Mouse (Mus musculus) CH12.LX (cell line): ENCODE results near the gene Eps15. TPM values are rescaled to one million over a fixed set of nuclear protein-coding genes. Genes with fewer than 3 reads are reported as not detected.

Experiments
- DNase-seq: peaks from one replicate; pipeline ENCODE4 v3.0.0-alpha.2; 2013; ENCODE audit errors: extremely low read depth
- H3K27ac ChIP-seq: 2 replicates; pipeline ENCODE4 v1.5.1; 2012; ENCODE audit warnings: low read depth, mild to moderate bottlenecking, control low read depth, moderate library complexity; ENCODE audit not compliant: insufficient read depth
- H3K27me3 ChIP-seq: replicated peaks from 2 replicates; pipeline ENCODE3; 2012; ENCODE audit warnings: inconsistent platforms
- H3K36me3 ChIP-seq, 2 experiments: replicated peaks in 1 of 2; 2 replicates each; pipeline versions ENCODE3 to v1.6.1; 2012; ENCODE audit warnings: inconsistent platforms in 1 of 2, low read length in 1 of 2, mild to moderate bottlenecking in 1 of 2, mixed read lengths in 1 of 2, moderate library complexity in 1 of 2; ENCODE audit not compliant: control insufficient read depth in 1 of 2, insufficient read depth in 1 of 2
- H3K4me1 ChIP-seq, 2 experiments: 2 replicates each; pipeline ENCODE4 v1.6.1; 2012; ENCODE audit warnings: inconsistent platforms in 1 of 2, moderate library complexity in 1 of 2; ENCODE audit not compliant: insufficient read depth in 2 of 2, control insufficient read depth in 1 of 2
- H3K4me2 ChIP-seq: 2 replicates; pipeline ENCODE4 v1.6.1; 2012; ENCODE audit warnings: low read depth, mild to moderate bottlenecking, control low read depth; ENCODE audit not compliant: poor library complexity, insufficient read depth, severe bottlenecking
- H3K4me3 ChIP-seq, 3 experiments: fragments of 150-350 bp in 1 of 3; sonication (generic) in 1 of 3; replicated peaks in 1 of 3; 2 replicates each; pipeline versions ENCODE3 to v1.5.1; 2011 to 2012; ENCODE audit warnings: low read depth in 2 of 3, low read length in 2 of 3, mild to moderate bottlenecking in 2 of 3, moderate library complexity in 2 of 3, control low read depth in 1 of 3, improper control_type of control experiment in 1 of 3, inconsistent platforms in 1 of 3, mixed read lengths in 1 of 3; ENCODE audit not compliant: poor library complexity in 1 of 3
- H3K79me2 ChIP-seq: replicated peaks from 2 replicates; pipeline ENCODE4 v1.6.1; 2012; ENCODE audit warnings: mild to moderate bottlenecking, moderate library complexity; ENCODE audit not compliant: control insufficient read depth, poor library complexity, insufficient read depth, severe bottlenecking; ENCODE audit errors: extremely low read depth
- H3K9ac ChIP-seq: 2 replicates; pipeline ENCODE4 v1.6.1; 2012; ENCODE audit warnings: low read depth, mild to moderate bottlenecking, control low read depth, moderate library complexity; ENCODE audit not compliant: insufficient read depth
- H3K9me3 ChIP-seq: replicated peaks from 2 replicates; pipeline ENCODE3; 2012; ENCODE audit warnings: low read length, inconsistent platforms, mixed read lengths
- CHD1 ChIP-seq: IDR thresholded peaks from 2 replicates; pipeline ENCODE4 v1.6.1; 2012; ENCODE audit warnings: low read depth, low read length, improper control_type of control experiment, inconsistent platforms
- CTCF ChIP-seq, 2 experiments: IDR thresholded peaks in 1 of 2; conservative IDR thresholded peaks in 1 of 2; 2 replicates each; pipeline ENCODE4 v1.5.1; 2011 to 2012; ENCODE audit warnings: low read depth in 2 of 2, low read length in 2 of 2, improper control_type of control experiment in 1 of 2, inconsistent platforms in 1 of 2, mild to moderate bottlenecking in 1 of 2, moderate library complexity in 1 of 2
- ELF1 ChIP-seq: IDR thresholded peaks from 2 replicates; pipeline ENCODE4 v1.6.1; 2014; ENCODE audit warnings: low read depth, mild to moderate bottlenecking, inconsistent platforms, low read length, improper control_type of control experiment
- EP300 ChIP-seq: IDR thresholded peaks from 2 replicates; pipeline ENCODE4 v1.6.1; 2011; ENCODE audit warnings: low read length, improper control_type of control experiment
- ETS1 ChIP-seq: conservative IDR thresholded peaks from 2 replicates; pipeline ENCODE4 v1.6.1; 2012; ENCODE audit warnings: low read depth, mild to moderate bottlenecking, inconsistent platforms, low read length, improper control_type of control experiment, moderate library complexity
- JUN ChIP-seq: IDR thresholded peaks from 2 replicates; pipeline ENCODE4 v1.6.1; 2011; ENCODE audit warnings: low read depth, mild to moderate bottlenecking, low read length, improper control_type of control experiment, moderate library complexity; ENCODE audit not compliant: insufficient read depth
- MAX ChIP-seq: IDR thresholded peaks from 2 replicates; pipeline ENCODE4 v1.6.1; 2011; ENCODE audit warnings: low read length, improper control_type of control experiment
- POLR2A ChIP-seq: IDR thresholded peaks from 2 replicates; pipeline ENCODE4 v1.6.1; 2011; ENCODE audit warnings: low read depth, mild to moderate bottlenecking, improper control_type of control experiment, low read length
- POLR2AphosphoS2 ChIP-seq: IDR thresholded peaks from 2 replicates; pipeline ENCODE4 v1.6.1; 2011; ENCODE audit warnings: low read depth, low read length, improper control_type of control experiment
- RCOR1 ChIP-seq: conservative IDR thresholded peaks from 2 replicates; pipeline ENCODE4 v1.6.1; 2012; ENCODE audit warnings: low read depth, mild to moderate bottlenecking, inconsistent platforms, low read length, improper control_type of control experiment
- SMC3 ChIP-seq: IDR thresholded peaks from 2 replicates; pipeline ENCODE4 v1.6.1; 2011; ENCODE audit warnings: low read depth, low read length, improper control_type of control experiment
- USF1 ChIP-seq: IDR thresholded peaks from 2 replicates; pipeline ENCODE4 v1.6.1; 2014; ENCODE audit warnings: low read depth, mild to moderate bottlenecking, inconsistent platforms, low read length, improper control_type of control experiment
- USF2 ChIP-seq: conservative IDR thresholded peaks from 2 replicates; pipeline ENCODE4 v1.6.1; 2011; ENCODE audit warnings: low read depth, low read length, improper control_type of control experiment
- ZC3H11A ChIP-seq: IDR thresholded peaks from 2 replicates; pipeline ENCODE4 v1.6.1; 2012; ENCODE audit warnings: low read depth, mild to moderate bottlenecking, inconsistent platforms, low read length, improper control_type of control experiment
- ZMIZ1 ChIP-seq: IDR thresholded peaks from 2 replicates; pipeline ENCODE4 v1.6.1; 2012; ENCODE audit warnings: low read depth, mild to moderate bottlenecking, inconsistent platforms, low read length, improper control_type of control experiment
- ZNF384 ChIP-seq: IDR thresholded peaks from 2 replicates; pipeline ENCODE4 v1.6.1; 2012; ENCODE audit warnings: low read depth, low read length, improper control_type of control experiment, inconsistent platforms
- dilution Hi-C: fragments of 300-500 bp; cut with MboI; formaldehyde crosslinking; loops from 2 replicates; pipeline ENCODE4 v1.14.3; 2020; ENCODE audit warnings: low sequenced_read_pairs; ENCODE audit not compliant: extremely low pct_unique_long_range_greater_than_20kb, extremely low pct_ligation_motif_present
- in situ Hi-C: fragments of 300-500 bp; cut with MboI; formaldehyde crosslinking; loops from 3 replicates; pipeline ENCODE4 v1.14.3; 2019; ENCODE audit warnings: low sequenced_read_pairs, low pct_ligation_motif_present, low pct_unique_long_range_greater_than_20kb, mixed read lengths
- polyA plus RNA-seq: library from polyadenylated mRNA; unstranded; fragments of >175 nt; gene quantifications from 2 replicates; pipeline ENCODE4 v1.2.1, GENCODE M21; 2012; ENCODE audit warnings: low read depth; ENCODE audit not compliant: insufficient read length
- total RNA-seq, 2 experiments: library from RNA; depleted of rRNA; stranded (reverse); fragments of 300-350 nt in 1 of 2; fragments of >200 nt in 1 of 2; gene quantifications; 2 replicates each; pipeline ENCODE4 v1.2.3; 2012 to 2014

Eps15 gene
- total and polyA plus RNA-seq, 3 experiments = 23.4 to 60.4 (median 39.6) TPM

- TF ChIP-seq USF2 (no peak), USF1 (no peak), POLR2AphosphoS2 (no peak), CTCF (conservative IDR thresholded peaks at IDR 0.05 in 1 of 2, IDR thresholded peaks at IDR 0.05 in 1 of 2; ENCODE audit: low read depth in 2 of 2, low read length in 2 of 2) (peak in 1 of 2 experiments; percentile 50; a peak in 2 of 4 replicates)
These were observed 11.2 kb upstream of the Eps15 start (continued) for GRCm38 (mm10) chr4:109268903-109269302.

DNA sequence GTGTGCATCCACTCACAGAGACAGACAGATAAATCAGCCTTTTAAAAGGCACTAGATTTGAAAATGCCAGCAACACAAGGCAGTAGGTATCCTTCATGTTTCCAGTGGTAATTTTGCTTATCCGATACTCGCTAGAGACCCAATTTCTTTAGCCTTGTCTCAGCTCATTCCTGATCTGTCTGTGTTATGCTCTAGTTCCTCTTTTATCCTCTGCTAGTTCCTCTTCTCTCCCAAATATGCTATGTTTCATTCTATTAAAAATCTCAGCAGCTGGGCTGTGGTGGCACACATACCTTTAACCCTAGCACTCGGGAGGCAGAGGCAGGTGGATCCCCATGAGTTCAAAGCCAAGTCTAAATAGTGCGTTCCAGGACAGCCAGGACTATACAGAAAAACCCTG lies 8.3 kb upstream of the Eps15 start:
- no peak overlapping the region for H3K4me2 ChIP-seq
- TF ChIP-seq CHD1 = no peak
- TF ChIP-seq RCOR1 = no peak
- TF ChIP-seq EP300 = no peak
- H3K27ac ChIP-seq = no peak overlapping the region
- H3K27me3 ChIP-seq = no peaks in the 10 kb centered on the region
- no peaks in the 10 kb centered on the region for H3K36me3 ChIP-seq
- H3K4me1 ChIP-seq = peaks cover 0 to 53% of the 10 kb centered on the region in 2 experiments; a peak in 3 of 4 replicates
- in situ Hi-C loops (no loop called here), dilution Hi-C loops (no loop called here)
- no peaks in the 10 kb centered on the region for H3K79me2 ChIP-seq
- no peak overlapping the region for H3K9ac ChIP-seq
- no peak for DNase-seq
- no peak overlapping the region for H3K4me3 ChIP-seq
- no peaks in the 10 kb centered on the region for H3K9me3 ChIP-seq

- Histone ChIP-seq H3K9me3 (no peaks in the 10 kb centered on the region), H3K36me3 (no peaks in the 10 kb centered on the region), H3K4me3 (no peak overlapping the region), H3K27me3 (no peaks in the 10 kb centered on the region), H3K4me2 (no peak overlapping the region), H3K9ac (no peak overlapping the region), H3K27ac (no peak overlapping the region), H3K79me2 (no peaks in the 10 kb centered on the region), H3K4me1 (peaks cover 0 to 45% of the 10 kb centered on the region in 2 experiments; a peak in 2 of 4 replicates)
- in situ Hi-C loops = no loop called here
- no peak for TF ChIP-seq ZMIZ1
- no peak for TF ChIP-seq ELF1
- TF ChIP-seq ETS1 = no peak
- TF ChIP-seq ZNF384 = no peak
- no peak for TF ChIP-seq CHD1
- no peak for TF ChIP-seq MAX
- TF ChIP-seq JUN = no peak
- no peak for TF ChIP-seq POLR2A
- no peak for TF ChIP-seq SMC3
- TF ChIP-seq ZC3H11A = no peak
- no peak for DNase-seq
- dilution Hi-C loops = no loop called here
These were observed 6.4 kb upstream of the Eps15 start for GRCm38 (mm10) chr4:109273586-109274240.
